Comparison of ENCODE assay signal across 18 mouse cellular contexts in the genomic region with DNA sequence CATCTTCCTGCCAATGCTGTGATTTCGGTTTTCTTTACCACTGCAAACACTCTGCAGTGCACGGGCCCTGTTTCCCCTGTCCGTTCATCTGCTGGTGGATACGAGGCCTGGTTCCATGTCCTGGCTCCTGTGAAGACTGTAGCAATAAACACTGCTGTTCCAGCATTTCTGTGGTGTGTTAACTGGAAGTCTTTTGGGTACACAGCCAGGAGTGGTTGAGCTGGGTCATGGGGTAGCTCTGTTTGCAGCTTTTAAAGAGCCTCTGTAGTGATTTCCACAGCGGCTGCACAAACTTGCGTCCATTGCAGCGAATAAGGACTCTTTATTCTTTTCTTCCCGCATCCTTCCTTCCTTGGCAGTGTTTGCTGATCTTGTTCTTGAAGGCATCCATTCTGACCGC.
"Had no signal": no experiment of that assay in that cellular context is flagged by ENCODE, and none has a peak within 500 bp of the region (broad histone marks: within the 10 kb centered on the region; RNA-seq: fewer than 3 reads in every experiment).

No protein-coding gene starts in this region.

- ATAC-seq: midbrain, embryonic 16.5 days had no signal

- H3K27ac ChIP-seq: lung, embryonic 15.5 days; midbrain, embryonic 10.5 days; midbrain, embryonic 12.5 days; neural tube, embryonic 13.5 days; neural tube, embryonic 15.5 days had no signal

- DNase-seq: lung, adult 18-20 months; lung, postnatal 4 days; midbrain, embryonic 14.5 days; retina, postnatal 1 day; right cerebral cortex, adult 18-20 months; right cerebral cortex, postnatal 25 days; right cerebral cortex, postnatal 4 days; spleen, adult 18-20 months; thymus, adult 18-20 months; thymus, postnatal 14 days; thymus, postnatal 36 days had no signal

- H3K27me3 ChIP-seq: lung, embryonic 15.5 days; midbrain, embryonic 12.5 days; neural tube, embryonic 13.5 days; neural tube, embryonic 15.5 days had no signal

- H3K4me3 ChIP-seq: lung, embryonic 15.5 days; midbrain, embryonic 10.5 days; midbrain, embryonic 12.5 days; myocyte; neural tube, embryonic 13.5 days; neural tube, embryonic 15.5 days had no signal

- H3K9me3 ChIP-seq: lung, embryonic 15.5 days; midbrain, embryonic 10.5 days; midbrain, embryonic 12.5 days; neural tube, embryonic 13.5 days; neural tube, embryonic 15.5 days had no signal

- H3K4me1 ChIP-seq: midbrain, embryonic 12.5 days; neural tube, embryonic 13.5 days; neural tube, embryonic 15.5 days had no signal

- H3K36me3 ChIP-seq: lung, embryonic 15.5 days; midbrain, embryonic 10.5 days; midbrain, embryonic 12.5 days; neural tube, embryonic 13.5 days; neural tube, embryonic 15.5 days had no signal

- H3K9ac ChIP-seq: lung, embryonic 15.5 days; midbrain, embryonic 12.5 days; neural tube, embryonic 13.5 days; neural tube, embryonic 15.5 days had no signal

- H3K4me2 ChIP-seq: lung, embryonic 15.5 days; midbrain, embryonic 12.5 days; neural tube, embryonic 13.5 days; neural tube, embryonic 15.5 days had no signal
